Mouse (Mus musculus) forebrain, embryonic 10.5 days (tissue): ENCODE measurements around the gene Wnt10a. TPM values are rescaled to one million over a fixed set of nuclear protein-coding genes. Genes with fewer than 3 reads are reported as not detected.

ENCODE experiments used
- DNase-seq: peaks from one replicate; pipeline ENCODE4 v3.0.0-alpha.2; 2017; ENCODE audit warnings: low spot score; ENCODE audit errors: extremely low spot score
- H3K27ac ChIP-seq: fragments of 300-500 bp; sonication (generic); 2 replicates; pipeline ENCODE4 v1.5.1; 2016; ENCODE audit warnings: mild to moderate bottlenecking
- H3K27me3 ChIP-seq: fragments of 300-500 bp; sonication (generic); 2 replicates; pipeline ENCODE4 v1.6.1; 2016; ENCODE audit warnings: mild to moderate bottlenecking; ENCODE audit not compliant: poor library complexity, severe bottlenecking
- H3K36me3 ChIP-seq: fragments of 300-500 bp; sonication (generic); replicated peaks from 2 replicates; pipeline ENCODE4 v1.6.1; 2016; ENCODE audit warnings: mild to moderate bottlenecking, moderate library complexity
- H3K4me1 ChIP-seq: fragments of 300-500 bp; sonication (generic); 2 replicates; pipeline ENCODE4 v1.6.1; 2016
- H3K4me3 ChIP-seq: fragments of 300-500 bp; sonication (generic); 2 replicates; pipeline ENCODE4 v1.5.1; 2016; ENCODE audit warnings: mild to moderate bottlenecking, moderate library complexity
- H3K9me3 ChIP-seq: fragments of 300-500 bp; sonication (generic); 2 replicates; pipeline ENCODE4 v1.6.1; 2016; ENCODE audit warnings: mild to moderate bottlenecking, moderate library complexity
- WGBS: fragments of 180-500 bp; shearing (Covaris S2); methylation state at CpG from one replicate; pipeline ENCODE4 v1.1.7; 2016; 5-methylcytosine and 5-hydroxymethylcytosine counted together
- polyA plus RNA-seq: library from polyadenylated mRNA; unstranded; fragments of >200 nt; fragmentation: Nextera tagmentation; extraction: Ambion mirVana; gene quantifications from 2 replicates; pipeline ENCODE4 v1.2.1, GENCODE M21; 2016

Wnt10a gene
- polyA plus RNA-seq, result 0.65 and 0.92 TPM in 2 replicates

GRCm38 (mm10) chr1:74791249-74791648, at the start of gene Wnt10a:
Gene Wnt10a (plus strand): TSS chr1:74791516.
- Histone ChIP-seq H3K4me3 (peak within 1 kb of the TSS; percentile 39), H3K9me3 (no peaks in the 10 kb centered on the region), H3K4me1 (peaks cover 55% of the 10 kb centered on the region), H3K27me3 (peaks cover 100% of the 10 kb centered on the region), H3K36me3 (no peaks in the 10 kb centered on the region), H3K27ac (no peak within 1 kb of the TSS)
- 3% methylated on average over 11 of the region's 11 CpGs for WGBS
- DNase-seq, result no peak

GRCm38 (mm10) chr1:74747335-74747734, 44.0 kb upstream of the Wnt10a start:
- WGBS, result 78% methylated on average over 5 of the region's 5 CpGs
- Histone ChIP-seq H3K27ac (no peak overlapping the region), H3K36me3 (no peaks in the 10 kb centered on the region), H3K9me3 (no peaks in the 10 kb centered on the region), H3K4me3 (no peak overlapping the region), H3K27me3 (peaks cover 43% of the 10 kb centered on the region), H3K4me1 (peaks cover 5% of the 10 kb centered on the region; the same call in 1 of the 2 replicates)
- no peak for DNase-seq

- Histone ChIP-seq H3K36me3 (no peaks in the 10 kb centered on the region), H3K4me1 (peaks cover 8% of the 10 kb centered on the region; the same call in 1 of the 2 replicates), H3K4me3 (peak within 1 kb of the TSS; percentile 43), H3K27ac (peak within 1 kb of the TSS; percentile 56; the same call in 1 of the 2 replicates), H3K9me3 (no peaks in the 10 kb centered on the region), H3K27me3 (peaks cover 43% of the 10 kb centered on the region)
- 10% methylated on average over 30 of the region's 30 CpGs for WGBS
- DNase-seq, result peak; percentile 55
Observed at GRCm38 (mm10) chr1:74748643-74749271, 42.6 kb upstream of the Wnt10a start, which contains the start of gene Prkag3. Gene Prkag3 (minus strand): TSS chr1:74749221.

DNA sequence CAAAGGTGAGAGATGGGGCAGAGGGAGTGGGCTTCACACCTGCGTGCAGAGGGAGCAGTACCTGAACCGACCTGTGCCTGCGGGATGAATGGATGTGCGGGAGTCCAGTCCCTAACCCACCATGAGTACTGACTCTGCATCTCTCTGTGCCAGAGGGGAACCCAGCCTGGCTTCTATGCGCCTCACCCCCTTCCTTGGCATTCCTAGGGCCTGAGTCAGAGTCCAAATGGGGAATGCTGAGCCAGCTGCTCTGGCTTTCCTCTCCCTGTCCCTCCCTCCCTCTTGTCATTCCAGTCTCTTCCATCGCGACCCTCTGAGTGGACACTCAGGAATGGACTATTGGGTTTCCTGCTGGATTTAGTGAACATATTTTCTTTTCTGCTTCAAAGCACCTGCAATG, 42.0 kb upstream of the Wnt10a start:
- Histone ChIP-seq H3K4me1 (peaks cover 13% of the 10 kb centered on the region; the same call in 1 of the 2 replicates), H3K4me3 (no peak overlapping the region), H3K9me3 (no peaks in the 10 kb centered on the region), H3K27me3 (peaks cover 43% of the 10 kb centered on the region), H3K36me3 (no peaks in the 10 kb centered on the region), H3K27ac (no peak overlapping the region)
- DNase-seq, result no peak
- WGBS, result 78% methylated on average over 7 of the region's 7 CpGs

- no peak overlapping the region for H3K4me3 ChIP-seq
- peaks cover 43% of the 10 kb centered on the region for H3K27me3 ChIP-seq
- 82% methylated on average over 4 of the region's 4 CpGs for WGBS
- H3K9me3 ChIP-seq, result no peaks in the 10 kb centered on the region
- no peak for DNase-seq
- H3K27ac ChIP-seq, result no peak overlapping the region
- peaks cover 14% of the 10 kb centered on the region; the same call in 1 of the 2 replicates for H3K4me1 ChIP-seq
- no peaks in the 10 kb centered on the region for H3K36me3 ChIP-seq
Observed at GRCm38 (mm10) chr1:74750683-74751082, 40.6 kb upstream of the Wnt10a start.

- Histone ChIP-seq H3K4me1 (peaks cover 14% of the 10 kb centered on the region; the same call in 1 of the 2 replicates), H3K27me3 (peaks cover 37% of the 10 kb centered on the region), H3K9me3 (no peaks in the 10 kb centered on the region), H3K4me3 (no peak overlapping the region), H3K27ac (no peak overlapping the region), H3K36me3 (no peaks in the 10 kb centered on the region)
- no peak for DNase-seq
- WGBS, result 89% methylated on average over 8 of the region's 8 CpGs
Observed at GRCm38 (mm10) chr1:74752150-74752549, 39.2 kb upstream of the Wnt10a start.

GRCm38 (mm10) chr1:74752833-74753232, 38.5 kb upstream of the Wnt10a start:
- no peak for DNase-seq
- Histone ChIP-seq H3K9me3 (no peaks in the 10 kb centered on the region), H3K36me3 (no peaks in the 10 kb centered on the region), H3K4me1 (peaks cover 14% of the 10 kb centered on the region; the same call in 1 of the 2 replicates), H3K27me3 (peaks cover 30% of the 10 kb centered on the region), H3K4me3 (no peak overlapping the region), H3K27ac (no peak overlapping the region)
- WGBS, result 97% methylated on average over 3 of the region's 3 CpGs

DNA sequence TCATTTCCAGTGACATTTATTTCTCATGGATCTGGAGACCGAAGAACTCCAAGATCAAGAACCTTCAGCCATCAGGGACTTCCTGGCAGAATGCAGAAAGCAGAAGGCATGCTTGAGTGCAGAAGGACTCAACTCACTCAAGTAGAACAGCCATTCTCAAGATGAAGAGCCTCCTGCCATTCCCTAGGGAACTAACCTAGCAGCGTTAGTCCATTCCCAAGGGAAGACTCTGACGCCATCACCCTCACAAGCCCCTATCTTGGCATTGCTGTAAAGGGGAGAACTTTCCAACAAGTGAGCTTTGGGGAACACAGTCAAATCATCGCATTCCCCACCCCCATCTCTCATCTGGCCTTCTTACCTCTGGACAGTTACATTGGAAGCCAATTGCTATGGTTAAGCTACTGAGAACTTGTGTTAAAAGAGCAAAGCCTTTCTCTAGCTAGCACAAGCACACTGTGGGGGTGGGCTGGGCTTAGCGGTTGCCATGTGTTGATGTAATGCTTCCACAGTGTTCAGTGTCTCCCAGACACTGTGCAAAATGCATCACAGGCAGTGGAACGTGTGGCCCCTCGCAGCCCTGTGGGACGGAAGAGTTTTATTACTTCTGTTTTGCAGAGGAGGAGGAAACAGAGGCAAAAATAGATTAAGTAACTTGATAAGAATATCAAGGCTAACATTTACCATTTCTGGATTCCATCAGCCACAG, 37.9 kb upstream of the Wnt10a start:
- no peaks in the 10 kb centered on the region for H3K36me3 ChIP-seq
- WGBS, result 87% methylated on average over 8 of the region's 8 CpGs
- no peaks in the 10 kb centered on the region for H3K9me3 ChIP-seq
- H3K27ac ChIP-seq, result no peak overlapping the region
- H3K27me3 ChIP-seq, result peaks cover 29% of the 10 kb centered on the region
- no peak overlapping the region for H3K4me3 ChIP-seq
- no peak for DNase-seq
- H3K4me1 ChIP-seq, result peaks cover 13% of the 10 kb centered on the region; the same call in 1 of the 2 replicates

- no peak overlapping the region for H3K4me3 ChIP-seq
- peaks cover 29% of the 10 kb centered on the region for H3K27me3 ChIP-seq
- H3K9me3 ChIP-seq, result no peaks in the 10 kb centered on the region
- H3K4me1 ChIP-seq, result peaks cover 9% of the 10 kb centered on the region; the same call in 1 of the 2 replicates
- WGBS, result 59% methylated on average over 5 of the region's 5 CpGs
- DNase-seq, result peak; percentile 19
- H3K36me3 ChIP-seq, result no peaks in the 10 kb centered on the region
- no peak overlapping the region for H3K27ac ChIP-seq
Observed at GRCm38 (mm10) chr1:74754175-74754785, 37.0 kb upstream of the Wnt10a start.

DNA sequence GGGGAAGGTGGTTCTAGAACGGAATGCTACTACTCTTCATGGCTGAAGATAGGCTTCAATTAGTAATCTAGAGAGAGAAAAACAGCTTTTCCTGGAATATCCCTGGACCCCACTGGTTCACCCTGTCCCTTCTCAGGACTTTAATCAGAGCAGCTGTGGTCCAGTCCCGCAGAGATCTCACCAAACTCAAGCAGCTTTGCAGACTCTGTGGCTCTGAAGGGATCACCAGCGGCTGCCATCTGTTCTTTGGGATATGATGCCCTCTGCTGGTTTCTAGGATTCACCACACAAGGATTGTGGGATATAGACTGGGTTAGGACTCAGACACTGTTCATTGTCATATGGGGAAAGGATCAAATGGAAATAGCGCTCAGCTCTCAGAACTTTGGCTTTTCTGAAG, 31.5 kb upstream of the Wnt10a start:
- WGBS, result 28% methylated on average over 4 of the region's 4 CpGs
- H3K27ac ChIP-seq, result no peak overlapping the region
- H3K4me3 ChIP-seq, result no peak overlapping the region
- peak; percentile 33 for DNase-seq
- no peaks in the 10 kb centered on the region for H3K4me1 ChIP-seq
- H3K9me3 ChIP-seq, result no peaks in the 10 kb centered on the region
- H3K27me3 ChIP-seq, result peaks cover 50% of the 10 kb centered on the region
- no peaks in the 10 kb centered on the region for H3K36me3 ChIP-seq

- H3K27ac ChIP-seq, result no peak overlapping the region
- H3K9me3 ChIP-seq, result no peaks in the 10 kb centered on the region
- WGBS, result 2% methylated on average over 6 of the region's 6 CpGs
- H3K4me1 ChIP-seq, result no peaks in the 10 kb centered on the region
- H3K27me3 ChIP-seq, result peaks cover 82% of the 10 kb centered on the region
- peak; percentile 66 for DNase-seq
- no peak overlapping the region for H3K4me3 ChIP-seq
- H3K36me3 ChIP-seq, result no peaks in the 10 kb centered on the region
Observed at GRCm38 (mm10) chr1:74763081-74763480, 28.2 kb upstream of the Wnt10a start.

DNA sequence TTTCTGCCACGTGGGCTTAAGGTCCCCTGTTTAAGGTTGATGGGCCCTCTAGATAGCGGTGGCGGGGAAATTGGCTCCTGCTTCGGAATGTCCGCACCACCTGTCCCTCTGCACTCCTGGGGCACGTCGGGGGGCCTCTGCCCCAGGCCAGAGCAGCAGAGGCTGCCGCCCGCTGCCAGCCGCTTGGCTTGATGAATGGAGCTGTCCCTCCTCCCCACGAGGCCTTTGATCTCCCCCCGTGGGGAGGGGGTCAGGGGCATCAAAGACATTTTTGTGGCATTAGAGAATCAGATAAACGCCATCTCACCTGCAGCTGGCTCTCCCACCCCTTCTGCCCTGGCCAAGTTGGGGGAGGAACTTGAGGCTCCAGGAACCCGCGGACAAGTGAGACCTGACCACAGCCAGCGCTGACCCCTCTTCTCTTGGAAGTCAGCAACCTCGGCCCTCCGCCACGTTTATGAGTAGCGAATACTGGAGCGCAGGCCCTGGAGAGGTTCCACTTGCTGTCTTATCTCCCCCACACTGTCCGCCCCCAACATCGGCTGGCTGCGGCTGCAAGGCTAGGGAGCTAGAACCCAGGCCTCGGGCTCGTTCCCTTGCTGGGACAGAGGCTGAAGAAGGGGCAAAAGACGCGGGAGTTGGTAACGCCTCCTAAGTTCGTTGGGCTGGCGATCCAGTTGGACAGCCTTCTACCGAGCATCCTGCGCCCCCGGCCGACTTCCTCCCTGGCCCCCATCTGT, 20.4 kb upstream of the Wnt10a start:
- Histone ChIP-seq H3K4me1 (peaks cover 52% of the 10 kb centered on the region), H3K27ac (no peak overlapping the region)

More for the DNA sequence above, 20.4 kb upstream of the Wnt10a start:
- Histone ChIP-seq H3K4me3 (peak overlapping the region; percentile 60), H3K36me3 (no peaks in the 10 kb centered on the region), H3K27me3 (peaks cover 100% of the 10 kb centered on the region), H3K9me3 (no peaks in the 10 kb centered on the region)
- no peak for DNase-seq
- WGBS, result 1% methylated on average over 35 of the region's 35 CpGs
